Mouse (Mus musculus): ENCODE results near the gene Rnaseh2b. TPM values are rescaled to one million over a fixed set of nuclear protein-coding genes. Genes with fewer than 3 reads are reported as not detected.

The Rnaseh2b gene
- total RNA-seq, 4 experiments from 2014 or later: 9.2 to 16.8 (median 12.6) TPM

Other genes starting within 250 kb of the Rnaseh2b start
- gene Dleu7, start 458 bp downstream of the Rnaseh2b start, total RNA-seq (2022): 1 to 10 TPM; 5.2 to 7.4 (median 5.9) TPM
- gene Gucy1b2, start 163.7 kb downstream of the Rnaseh2b start, total RNA-seq (2022): under 1 TPM; 0.16 to 0.43 (median 0.23) TPM

All from layer of hippocampus, adult 8-10 months (tissue).